Mouse (Mus musculus): ENCODE data around the gene Nrd1.

Nrd1 gene

GRCm38 (mm10) chr4:109103145-109103883 is 102.9 kb downstream of the Nrd1 start:
- no peak for DNase-seq

- no peak for DNase-seq
Observed at GRCm38 (mm10) chr4:109105254-109105653, 104.8 kb downstream of the Nrd1 start.

- no peak for DNase-seq
Observed at GRCm38 (mm10) chr4:109106034-109106433, 105.6 kb downstream of the Nrd1 start.

GRCm38 (mm10) chr4:109106594-109106993 is 106.1 kb downstream of the Nrd1 start:
- DNase-seq, result no peak

GRCm38 (mm10) chr4:109109012-109109411 is 108.6 kb downstream of the Nrd1 start:
- no peak for DNase-seq

- no peak for DNase-seq
Observed at GRCm38 (mm10) chr4:109109686-109110085, 109.2 kb downstream of the Nrd1 start.

GRCm38 (mm10) chr4:109110978-109111377 is 110.5 kb downstream of the Nrd1 start:
- no peak for DNase-seq
